Mouse (Mus musculus) liver, embryonic 11.5 days (tissue): ENCODE measurements around the gene Whrn. TPM values are rescaled to one million over a fixed set of nuclear protein-coding genes. Genes with fewer than 3 reads are reported as not detected.

Experiments
- ATAC-seq: fragments of 200-750 bp; cut with Nextera tagmentation; replicated peaks from 2 replicates; pipeline ENCODE4 v1.8.0; 2017; ENCODE audit warnings: moderate number of reproducible peaks, mild to moderate bottlenecking, moderate TSS enrichment, moderate library complexity; ENCODE audit not compliant: low FRiP score
- DNase-seq: peaks from one replicate; pipeline ENCODE4 v3.0.0-alpha.2; 2017; ENCODE audit warnings: low spot score
- H3K27ac ChIP-seq: fragments of 300-500 bp; sonication (generic); 2 replicates; pipeline ENCODE4 v1.5.1; 2014; ENCODE audit warnings: mild to moderate bottlenecking, low read depth, low read length, control low read depth
- H3K27me3 ChIP-seq: fragments of 300-500 bp; sonication (generic); replicated peaks from 2 replicates; pipeline ENCODE4 v1.6.1; 2014; ENCODE audit warnings: low read length, mixed read lengths; ENCODE audit not compliant: control insufficient read depth, insufficient read depth
- H3K36me3 ChIP-seq: fragments of 300-500 bp; sonication (generic); 2 replicates; pipeline ENCODE4 v1.6.1; 2014; ENCODE audit warnings: mild to moderate bottlenecking, low read length, moderate library complexity, mixed read lengths; ENCODE audit not compliant: control insufficient read depth, insufficient read depth
- H3K4me1 ChIP-seq: fragments of 300-500 bp; sonication (generic); replicated peaks from 2 replicates; pipeline ENCODE4 v1.6.1; 2014; ENCODE audit warnings: low read length, mixed read lengths; ENCODE audit not compliant: control insufficient read depth, insufficient read depth
- H3K4me2 ChIP-seq: fragments of 300-500 bp; sonication (generic); 2 replicates; pipeline ENCODE4 v1.6.1; 2014; ENCODE audit warnings: mild to moderate bottlenecking, control low read depth, moderate library complexity
- H3K4me3 ChIP-seq: fragments of 300-500 bp; sonication (generic); 2 replicates; pipeline ENCODE4 v1.5.1; 2014; ENCODE audit warnings: low read depth, low read length, control low read depth
- H3K9ac ChIP-seq: fragments of 300-500 bp; sonication (generic); 2 replicates; pipeline ENCODE4 v1.6.1; 2014; ENCODE audit warnings: low read depth, low read length, control low read depth
- H3K9me3 ChIP-seq: fragments of 300-500 bp; sonication (generic); 2 replicates; pipeline ENCODE4 v1.6.1; 2016; ENCODE audit warnings: low read length, inconsistent platforms, mixed read lengths; ENCODE audit not compliant: control insufficient read depth
- WGBS: fragments of 180-500 bp; shearing (Covaris S2); extraction: QIAGEN DNeasy Blood & Tissue Kit; methylation state at CpG from one replicate; pipeline ENCODE4 v1.1.7; 2014; 5-methylcytosine and 5-hydroxymethylcytosine counted together
- polyA plus RNA-seq: library from polyadenylated mRNA; unstranded; fragments of >200 nt; fragmentation: Nextera tagmentation; extraction: Ambion mirVana; gene quantifications from 2 replicates; pipeline ENCODE4 v1.2.1, GENCODE M21; 2014

Whrn gene
- polyA plus RNA-seq, 1 experiment from 2014 or later, result 2.4 TPM

DNA sequence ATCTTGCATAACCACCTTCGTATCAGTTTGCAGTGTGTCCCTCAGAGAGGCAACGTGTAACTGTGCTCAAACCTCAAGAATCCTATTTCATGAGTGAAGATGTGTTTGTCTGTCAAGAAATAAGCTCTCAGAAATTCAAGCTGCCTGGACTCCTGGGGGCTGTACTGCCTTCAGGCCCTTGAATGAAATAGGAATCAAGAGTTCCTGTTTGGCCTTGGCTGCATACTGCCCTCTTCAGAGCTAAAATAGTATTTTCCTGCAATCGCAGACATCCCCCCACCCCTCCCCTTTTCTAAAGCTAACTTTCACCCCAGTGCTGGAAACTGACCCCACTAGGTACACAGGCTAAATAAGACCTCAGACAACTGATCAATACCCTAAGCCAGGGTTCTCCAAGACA lies 2.6 kb upstream of the Whrn start:
- no peak for ATAC-seq
- Histone ChIP-seq H3K36me3 (no peaks in the 10 kb centered on the region), H3K27me3 (peaks cover 33% of the 10 kb centered on the region), H3K4me1 (peaks cover 11% of the 10 kb centered on the region; the same call in 1 of the 2 replicates), H3K4me2 (no peak overlapping the region), H3K9ac (no peak overlapping the region), H3K27ac (no peak overlapping the region), H3K4me3 (no peak overlapping the region), H3K9me3 (no peaks in the 10 kb centered on the region)
- 32% methylated on average over 3 of the region's 3 CpGs for WGBS
- DNase-seq, result no peak

DNA sequence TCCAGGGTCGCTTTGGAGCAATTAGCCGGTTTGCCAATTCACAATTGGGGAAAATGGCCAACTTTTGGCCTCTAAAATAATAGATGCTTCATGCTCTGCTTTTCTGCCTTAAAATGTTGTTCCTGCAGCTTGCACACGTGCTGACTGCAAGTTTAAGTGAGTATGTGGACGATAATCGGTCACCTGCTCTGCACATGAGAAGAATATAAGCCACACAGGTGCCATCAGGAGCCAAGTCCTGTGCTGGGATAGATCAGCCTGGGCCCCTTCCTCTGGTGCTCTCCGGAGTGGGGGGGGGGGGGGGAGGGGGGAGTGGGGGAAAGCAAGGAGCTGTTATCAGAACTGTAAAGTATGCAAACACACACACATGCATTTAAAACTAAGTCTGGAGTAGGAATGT lies 521 bp upstream of the Whrn start:
- peak overlapping the region; percentile 66 for H3K4me3 ChIP-seq
- H3K27ac ChIP-seq, result no peak overlapping the region
- no peaks in the 10 kb centered on the region for H3K9me3 ChIP-seq
- H3K9ac ChIP-seq, result peak overlapping the region; percentile 46; the same call in 1 of the 2 replicates
- H3K36me3 ChIP-seq, result no peaks in the 10 kb centered on the region
- 18% methylated on average over 5 of the region's 6 CpGs for WGBS
- peaks cover 11% of the 10 kb centered on the region; the same call in 1 of the 2 replicates for H3K4me1 ChIP-seq
- peak overlapping the region; percentile 86 for H3K4me2 ChIP-seq
- no peak; the same call in 1 of the 2 replicates for ATAC-seq
- H3K27me3 ChIP-seq, result peaks cover 44% of the 10 kb centered on the region
- no peak for DNase-seq

DNA sequence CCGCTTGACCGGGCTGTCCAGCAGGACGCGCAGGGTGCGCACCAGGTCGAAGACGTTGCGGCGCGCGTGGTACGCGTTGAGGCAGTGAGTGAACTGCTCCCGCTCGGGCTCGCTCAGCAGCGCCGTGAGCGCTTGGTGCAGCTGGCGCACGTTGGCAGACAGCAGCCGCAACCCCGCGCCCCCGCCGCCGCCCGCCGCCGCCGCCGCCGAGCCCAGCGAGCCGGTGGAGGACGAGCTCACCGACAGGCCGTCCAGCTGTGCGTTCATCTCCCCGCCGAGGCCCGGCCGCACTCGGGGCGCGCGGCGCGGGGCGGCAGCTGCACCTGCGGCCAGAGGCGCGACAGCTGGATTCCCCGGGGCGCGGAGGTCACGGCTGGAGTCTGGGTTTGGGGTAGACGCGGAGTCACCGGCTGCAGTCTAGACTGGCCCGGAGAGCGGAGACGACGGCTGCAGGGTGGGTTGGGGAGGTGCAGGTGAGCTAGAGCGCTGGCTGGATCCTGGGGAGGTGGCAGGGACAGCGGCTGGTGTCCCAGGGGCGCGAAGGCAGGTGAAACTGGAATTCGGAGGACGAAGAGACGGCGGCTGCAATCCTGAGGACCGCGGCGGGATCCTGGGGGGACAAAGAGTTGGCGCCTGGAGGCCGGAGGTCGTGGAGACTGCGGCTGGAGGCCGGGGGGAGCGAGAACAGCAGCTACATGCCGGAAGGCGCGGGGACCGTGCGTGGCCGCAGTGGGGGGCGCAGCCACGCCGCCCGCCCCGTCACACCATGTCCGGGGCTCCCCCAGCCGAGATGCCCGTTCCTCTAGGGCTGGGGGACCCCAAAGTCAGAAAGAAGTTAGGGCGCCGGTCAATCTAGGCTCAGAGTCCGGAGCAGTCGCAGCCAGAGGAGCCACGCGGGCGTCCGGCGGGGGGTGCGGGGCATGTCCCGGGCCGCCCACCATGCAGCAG lies 550 bp downstream of the Whrn start:
- H3K4me1 ChIP-seq, result peaks cover 11% of the 10 kb centered on the region; the same call in 1 of the 2 replicates
- no peak overlapping the region for H3K27ac ChIP-seq
- peak; percentile 57 for DNase-seq
- no peaks in the 10 kb centered on the region for H3K36me3 ChIP-seq
- H3K9me3 ChIP-seq, result no peaks in the 10 kb centered on the region
- H3K9ac ChIP-seq, result peak overlapping the region; percentile 60
- peak; percentile 44 for ATAC-seq
- peak overlapping the region; percentile 86 for H3K4me2 ChIP-seq
- H3K27me3 ChIP-seq, result peaks cover 41% of the 10 kb centered on the region
- H3K4me3 ChIP-seq, result peak overlapping the region; percentile 66
- 1% methylated on average over 95 of the region's 107 CpGs for WGBS

DNA sequence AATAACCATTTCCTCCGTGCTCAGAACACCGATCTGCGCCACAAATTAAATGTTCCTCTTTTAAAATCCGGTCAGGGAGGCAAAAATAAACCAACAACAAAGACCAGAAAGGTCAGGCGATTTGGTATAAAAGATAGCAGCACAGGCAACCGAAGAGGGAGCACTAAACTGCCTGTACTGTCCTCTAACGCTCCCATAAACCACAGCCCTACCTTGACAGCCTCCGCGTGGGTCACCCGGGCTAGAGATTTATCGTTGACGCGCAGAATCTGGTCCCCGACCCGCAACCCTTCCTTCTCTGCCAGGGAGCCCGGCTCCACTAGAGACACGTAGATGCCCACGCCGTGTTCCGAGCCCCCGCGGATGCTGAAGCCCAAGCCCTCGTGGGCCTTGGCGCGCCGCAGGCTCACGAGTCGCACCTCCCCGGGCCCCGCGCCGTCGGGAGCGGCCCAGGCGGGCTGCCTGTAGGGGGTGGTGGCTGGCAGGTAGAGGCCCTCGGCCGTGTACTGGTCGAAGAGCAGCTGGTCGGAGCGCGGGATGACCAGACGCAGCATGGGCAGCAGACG lies 1.3 kb downstream of the Whrn start:
- Histone ChIP-seq H3K4me1 (peaks cover 11% of the 10 kb centered on the region; the same call in 1 of the 2 replicates), H3K27me3 (peaks cover 41% of the 10 kb centered on the region), H3K27ac (no peak overlapping the region), H3K36me3 (no peaks in the 10 kb centered on the region), H3K9me3 (no peaks in the 10 kb centered on the region), H3K4me3 (peak overlapping the region; percentile 66), H3K4me2 (peak overlapping the region; percentile 86), H3K9ac (no peak overlapping the region)
- no peak for DNase-seq
- no peak for ATAC-seq
- WGBS, result 3% methylated on average over 43 of the region's 43 CpGs

DNA sequence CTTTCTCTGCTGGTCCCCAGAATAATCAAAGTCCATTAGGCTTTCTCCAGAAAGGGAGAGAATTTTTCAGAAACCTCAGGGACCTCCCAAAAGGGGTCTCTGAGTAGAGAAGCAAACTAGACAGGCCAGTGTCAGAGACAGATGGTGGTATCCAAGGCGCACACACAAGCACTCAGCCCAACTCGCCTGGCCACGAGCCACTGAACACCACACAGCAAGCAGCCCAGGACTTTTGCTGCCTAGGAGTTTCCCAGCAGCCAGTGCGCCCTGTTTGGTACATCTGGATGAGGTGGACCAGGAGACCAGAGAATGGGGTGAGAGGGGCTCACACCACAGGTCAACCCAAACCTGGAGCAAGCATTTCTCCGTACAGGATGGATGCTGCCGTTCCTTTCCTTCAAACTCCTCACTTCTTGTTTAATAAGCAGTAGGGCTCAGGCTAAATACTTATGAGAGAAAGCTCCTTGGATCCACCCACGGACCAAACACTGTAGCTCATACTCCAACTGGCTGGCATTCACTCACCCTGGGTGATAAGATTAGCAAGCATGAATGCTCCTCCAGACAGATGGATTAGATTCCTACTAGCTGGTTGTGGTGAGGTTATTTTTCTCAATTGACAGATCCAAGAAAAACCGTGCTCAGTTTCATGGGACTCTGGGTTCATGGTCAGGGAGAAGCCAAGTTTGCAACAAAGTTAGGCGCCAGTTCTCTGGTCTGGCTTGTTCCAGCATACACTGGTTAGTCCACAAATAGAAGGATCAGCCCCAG lies 2.3 kb downstream of the Whrn start:
- Histone ChIP-seq H3K36me3 (no peaks in the 10 kb centered on the region), H3K9ac (no peak overlapping the region), H3K4me1 (peaks cover 11% of the 10 kb centered on the region; the same call in 1 of the 2 replicates), H3K4me3 (no peak overlapping the region), H3K4me2 (no peak overlapping the region), H3K27ac (no peak overlapping the region), H3K9me3 (no peaks in the 10 kb centered on the region), H3K27me3 (peaks cover 41% of the 10 kb centered on the region)
- DNase-seq, result no peak
- ATAC-seq, result no peak
- 64% methylated on average over 9 of the region's 9 CpGs for WGBS

DNA sequence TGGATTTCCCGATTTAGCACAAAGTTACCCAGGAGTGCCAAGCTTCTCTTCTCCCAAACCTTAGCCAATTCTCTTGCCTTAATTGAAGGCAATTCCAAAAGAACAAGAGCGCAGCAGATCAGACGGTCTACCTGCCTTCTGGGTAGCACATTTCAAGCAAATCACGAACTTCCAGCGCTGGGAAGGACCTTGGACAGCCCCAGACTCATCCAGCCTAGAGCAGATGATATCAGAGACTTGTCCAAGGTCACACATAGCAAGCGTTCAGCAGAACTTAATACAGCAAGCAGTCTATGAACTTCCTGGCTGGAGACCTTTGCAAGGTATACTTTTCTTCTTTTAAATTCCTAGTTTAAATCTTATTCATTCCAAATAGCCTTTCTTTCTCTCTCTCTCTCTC lies 4.3 kb downstream of the Whrn start:
- no peaks in the 10 kb centered on the region for H3K9me3 ChIP-seq

DNA sequence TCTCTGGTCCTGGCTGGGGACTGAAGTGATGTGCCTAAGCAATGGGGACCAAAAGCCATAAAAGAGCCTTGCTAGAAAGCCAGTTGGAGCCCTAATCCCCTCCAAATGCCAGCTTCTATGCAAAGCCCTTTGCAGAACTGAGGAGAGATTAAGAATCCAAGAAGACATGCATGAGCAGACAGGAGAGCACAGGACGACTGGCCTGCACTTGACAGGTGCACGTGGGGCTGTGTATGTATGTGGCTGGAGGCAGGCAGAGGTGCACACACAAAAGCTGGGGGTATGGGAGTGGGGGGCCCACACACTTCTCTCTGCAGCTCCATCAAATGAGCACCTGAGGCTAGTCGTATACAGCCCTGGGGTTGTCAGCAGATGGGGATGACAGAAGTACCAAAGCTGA lies 5.6 kb downstream of the Whrn start:
- Histone ChIP-seq H3K4me2 (no peak overlapping the region), H3K27me3 (peaks cover 30% of the 10 kb centered on the region)

More for the DNA sequence above, 4.3 kb downstream of the Whrn start:
- Histone ChIP-seq H3K36me3 (no peaks in the 10 kb centered on the region), H3K4me2 (no peak overlapping the region), H3K27me3 (peaks cover 41% of the 10 kb centered on the region), H3K4me3 (no peak overlapping the region), H3K4me1 (peaks cover 11% of the 10 kb centered on the region; the same call in 1 of the 2 replicates), H3K9ac (no peak overlapping the region), H3K27ac (no peak overlapping the region)
- ATAC-seq (no peak), DNase-seq (no peak)
- 66% methylated on average over 6 of the region's 6 CpGs for WGBS

DNA sequence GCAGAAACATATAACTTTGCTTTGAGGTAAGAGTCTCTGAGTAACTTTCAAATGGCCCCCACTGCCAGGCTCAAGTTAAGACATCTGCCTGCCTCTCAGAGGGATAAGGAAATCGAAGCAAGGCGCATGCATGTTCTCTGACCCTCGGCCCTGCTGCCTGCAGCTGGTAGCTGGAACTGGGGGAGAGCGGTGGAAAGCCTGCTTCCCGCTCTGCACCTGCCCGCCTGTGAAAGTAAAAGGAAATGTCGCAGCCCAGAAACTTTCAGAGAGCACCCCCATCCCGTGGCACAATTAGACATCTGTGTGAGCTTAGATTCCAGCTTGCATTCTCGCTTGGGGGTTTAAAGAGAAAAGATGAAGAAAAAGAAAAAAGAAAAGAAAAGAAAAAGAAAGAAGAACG lies 6.1 kb downstream of the Whrn start:
- peaks cover 25% of the 10 kb centered on the region for H3K27me3 ChIP-seq
- H3K9me3 ChIP-seq, result no peaks in the 10 kb centered on the region
- no peaks in the 10 kb centered on the region for H3K36me3 ChIP-seq
- H3K4me2 ChIP-seq, result no peak overlapping the region
- H3K9ac ChIP-seq, result no peak overlapping the region
- WGBS, result 82% methylated on average over 10 of the region's 10 CpGs
- DNase-seq (no peak), ATAC-seq (no peak)
- peaks cover 3% of the 10 kb centered on the region; the same call in 1 of the 2 replicates for H3K4me1 ChIP-seq
- H3K4me3 ChIP-seq, result no peak overlapping the region
- H3K27ac ChIP-seq, result no peak overlapping the region

More for the DNA sequence above, 5.6 kb downstream of the Whrn start:
- no peak overlapping the region for H3K4me3 ChIP-seq
- DNase-seq (no peak), ATAC-seq (no peak)
- 72% methylated on average over 3 of the region's 3 CpGs for whole genome bisulfite sequencing
- peaks cover 6% of the 10 kb centered on the region; the same call in 1 of the 2 replicates for H3K4me1 ChIP-seq
- H3K27ac ChIP-seq, result no peak overlapping the region
- no peaks in the 10 kb centered on the region for H3K9me3 ChIP-seq
- no peak overlapping the region for H3K9ac ChIP-seq
- no peaks in the 10 kb centered on the region for H3K36me3 ChIP-seq
